Mouse (Mus musculus): ENCODE data around the gene Mrc2. TPM values are rescaled to one million over a fixed set of nuclear protein-coding genes. Genes with fewer than 3 reads are reported as not detected.

Gene Mrc2
- total RNA-seq, 1 experiment = 16.5 TPM

DNA sequence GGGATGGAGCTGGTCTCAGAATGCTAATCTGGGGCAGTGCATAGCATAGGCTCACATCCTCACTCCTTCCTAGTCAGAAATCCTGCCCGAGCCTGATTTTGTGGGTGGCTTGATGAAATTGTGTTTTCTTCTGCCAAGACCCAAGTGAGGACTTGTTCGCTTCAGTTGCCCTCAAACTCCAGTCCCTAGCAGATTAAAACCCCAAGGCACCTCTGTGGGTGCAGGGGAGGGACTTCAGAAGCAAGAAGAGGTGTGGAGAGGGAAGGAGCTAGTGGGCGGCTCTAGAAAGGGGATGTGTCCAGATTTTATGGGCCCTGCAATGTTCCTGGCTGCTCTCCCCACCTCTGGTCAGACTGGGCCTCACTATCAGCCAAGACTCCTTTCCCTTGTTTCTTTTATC lies 38.7 kb downstream of the Mrc2 start:
- no peak overlapping the region for H3K4me3 ChIP-seq (ENCODE audit: insufficient read depth in 1 of 2, low read depth in 1 of 2, low read length in 2 of 2, poor library complexity in 1 of 2, severe bottlenecking in 1 of 2)

DNA sequence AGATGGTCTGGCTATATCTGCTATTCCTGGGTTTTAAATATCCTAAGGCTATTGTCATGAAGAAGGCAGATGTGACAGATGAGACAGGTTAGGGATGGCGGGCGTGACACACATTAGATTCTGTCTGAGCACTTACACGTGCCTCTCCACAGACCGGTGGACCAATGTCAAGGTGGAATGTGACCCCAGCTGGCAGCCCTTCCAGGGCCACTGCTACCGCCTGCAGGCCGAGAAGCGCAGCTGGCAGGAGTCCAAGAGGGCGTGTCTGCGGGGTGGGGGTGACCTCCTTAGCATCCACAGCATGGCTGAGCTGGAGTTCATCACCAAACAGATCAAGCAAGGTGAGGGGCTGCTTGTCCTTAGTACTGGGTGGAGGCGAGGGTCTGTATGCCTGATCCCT lies 39.3 kb downstream of the Mrc2 start:
- no peak for DNase-seq (ENCODE audit: low read depth, low spot score)
- no peak overlapping the region for H3K9ac ChIP-seq (ENCODE audit: insufficient read depth, low read depth, low read length, poor library complexity, severe bottlenecking)
- in situ Hi-C loops (cut with MboI; ENCODE audit: low sequenced_read_pairs in 2 of 2, unreplicated experiment in 2 of 2) = no loop called here
- H3K4me3 ChIP-seq (ENCODE audit: insufficient read depth in 1 of 2, low read depth in 1 of 2, low read length in 2 of 2, poor library complexity in 1 of 2, severe bottlenecking in 1 of 2) = no peak overlapping the region
- peaks cover 0 to 4% of the 10 kb centered on the region in 2 experiments; a peak in 1 of 4 replicates for H3K4me1 ChIP-seq (ENCODE audit: control insufficient read depth in 2 of 2, insufficient read depth in 2 of 2, low read length in 2 of 2, poor library complexity in 1 of 2)
- no peak for TF ChIP-seq ZNF384 (IDR thresholded peaks at IDR 0.05; ENCODE audit: low read depth, low read length)
- H3K36me3 ChIP-seq (ENCODE audit: control insufficient read depth, insufficient read depth, low read length, poor library complexity, severe bottlenecking) = no peaks in the 10 kb centered on the region
- no peak overlapping the region for H3K27ac ChIP-seq (ENCODE audit: insufficient read depth, low read depth, low read length, poor library complexity, severe bottlenecking)
- no peaks in the 10 kb centered on the region for H3K9me3 ChIP-seq (ENCODE audit: control insufficient read depth, insufficient read depth, low read depth, low read length)

More for the DNA sequence above, 38.7 kb downstream of the Mrc2 start:
- Histone ChIP-seq H3K27ac (ENCODE audit: insufficient read depth, low read depth, low read length, poor library complexity, severe bottlenecking) (no peak overlapping the region), H3K4me1 (ENCODE audit: control insufficient read depth in 2 of 2, insufficient read depth in 2 of 2, low read length in 2 of 2, poor library complexity in 1 of 2) (peaks cover 0 to 4% of the 10 kb centered on the region in 2 experiments; a peak in 1 of 4 replicates), H3K9ac (ENCODE audit: insufficient read depth, low read depth, low read length, poor library complexity, severe bottlenecking) (no peak overlapping the region), H3K36me3 (ENCODE audit: control insufficient read depth, insufficient read depth, low read length, poor library complexity, severe bottlenecking) (no peaks in the 10 kb centered on the region), H3K9me3 (ENCODE audit: control insufficient read depth, insufficient read depth, low read depth, low read length) (no peaks in the 10 kb centered on the region)
- DNase-seq (ENCODE audit: low read depth, low spot score) = no peak
- in situ Hi-C loops (cut with MboI; ENCODE audit: low sequenced_read_pairs in 2 of 2, unreplicated experiment in 2 of 2) = no loop called here
- TF ChIP-seq ZNF384 (IDR thresholded peaks at IDR 0.05; ENCODE audit: low read depth, low read length) (no peak), CHD2 (IDR thresholded peaks at IDR 0.05; ENCODE audit: low read depth, low read length) (no peak), MAFK (IDR thresholded peaks at IDR 0.05; ENCODE audit: insufficient read depth, low read depth, low read length) (no peak), HCFC1 (IDR thresholded peaks at IDR 0.05; ENCODE audit: borderline replicate concordance, insufficient read depth, low read length) (no peak), ZC3H11A (IDR thresholded peaks at IDR 0.05; ENCODE audit: borderline replicate concordance, low read depth, low read length) (no peak)

DNA sequence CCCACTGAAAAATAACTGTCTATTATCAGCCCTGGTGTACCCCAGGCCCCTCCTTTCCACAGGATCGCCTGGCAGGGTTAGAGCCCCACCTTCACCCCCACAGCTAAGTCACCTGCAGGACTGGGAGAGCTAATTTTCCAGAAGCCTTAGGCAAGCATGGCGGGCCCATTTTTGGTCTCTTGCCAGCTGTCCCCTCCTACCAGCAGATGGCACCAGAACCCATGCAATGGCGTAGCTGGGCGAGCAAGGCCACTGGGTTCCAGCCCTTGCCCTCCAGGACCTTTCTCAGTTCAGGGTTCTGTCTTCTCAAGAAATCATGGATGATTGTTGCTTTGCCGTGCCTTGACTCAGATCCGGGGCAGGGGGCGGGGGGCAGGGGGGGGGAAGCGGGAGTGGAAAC lies 40.0 kb downstream of the Mrc2 start:
- TF ChIP-seq MAFK (IDR thresholded peaks at IDR 0.05; ENCODE audit: insufficient read depth, low read depth, low read length) (no peak), ZC3H11A (IDR thresholded peaks at IDR 0.05; ENCODE audit: borderline replicate concordance, low read depth, low read length) (peak; percentile 38; the same call in 1 of the 2 replicates), ZNF384 (IDR thresholded peaks at IDR 0.05; ENCODE audit: low read depth, low read length) (no peak)
- DNase-seq (ENCODE audit: low read depth, low spot score) = no peak
- H3K9ac ChIP-seq (ENCODE audit: insufficient read depth, low read depth, low read length, poor library complexity, severe bottlenecking) = no peak overlapping the region
- no peak overlapping the region for H3K4me3 ChIP-seq (ENCODE audit: insufficient read depth in 1 of 2, low read depth in 1 of 2, low read length in 2 of 2, poor library complexity in 1 of 2, severe bottlenecking in 1 of 2)
- no peak overlapping the region for H3K27ac ChIP-seq (ENCODE audit: insufficient read depth, low read depth, low read length, poor library complexity, severe bottlenecking)
- no peaks in the 10 kb centered on the region for H3K36me3 ChIP-seq (ENCODE audit: control insufficient read depth, insufficient read depth, low read length, poor library complexity, severe bottlenecking)
- in situ Hi-C loops (cut with MboI; ENCODE audit: low sequenced_read_pairs in 2 of 2, unreplicated experiment in 2 of 2) = no loop called here
- peaks cover 0 to 4% of the 10 kb centered on the region in 2 experiments; a peak in 1 of 4 replicates for H3K4me1 ChIP-seq (ENCODE audit: control insufficient read depth in 2 of 2, insufficient read depth in 2 of 2, low read length in 2 of 2, poor library complexity in 1 of 2)
- no peaks in the 10 kb centered on the region for H3K9me3 ChIP-seq (ENCODE audit: control insufficient read depth, insufficient read depth, low read depth, low read length)

DNA sequence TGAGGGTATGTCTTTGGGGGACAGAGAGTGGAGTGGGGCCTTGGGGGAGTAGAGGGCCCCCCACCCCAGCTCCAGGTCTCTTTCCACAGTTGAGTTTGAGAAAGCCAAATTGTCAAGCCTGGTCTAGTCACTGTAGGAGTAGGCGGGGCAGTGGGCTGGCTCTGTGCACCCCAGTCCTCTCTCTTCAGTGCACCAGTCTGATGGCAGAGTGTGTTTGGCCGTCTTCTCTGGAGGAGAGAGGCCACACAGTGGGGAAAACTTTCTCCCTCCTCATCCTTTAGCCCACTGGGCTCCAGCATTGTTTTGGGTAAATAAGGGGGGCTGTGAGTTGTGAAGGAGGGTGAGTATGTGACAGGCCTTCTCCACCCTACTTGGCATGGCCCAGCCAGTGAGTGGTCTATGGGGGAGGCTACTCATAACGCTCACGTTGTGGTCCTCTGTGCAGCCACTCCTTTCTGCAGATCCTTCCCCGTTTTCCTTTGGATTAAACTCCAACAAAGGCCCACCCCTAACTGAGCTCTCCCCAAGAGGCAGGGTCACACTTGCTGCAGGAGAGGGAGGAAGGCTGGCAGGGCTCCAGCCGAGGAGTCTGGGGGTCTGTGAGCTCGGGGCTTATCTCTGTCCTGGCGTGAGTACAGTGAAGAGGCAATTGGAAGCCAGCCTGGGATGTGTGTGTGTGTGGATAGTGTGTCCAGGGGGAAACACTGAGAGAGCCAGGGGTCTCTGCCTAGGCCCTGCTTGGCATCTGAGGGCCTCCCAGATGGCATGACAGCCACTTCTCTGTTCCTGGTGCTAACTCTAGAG lies 41.6 kb downstream of the Mrc2 start:
- in situ Hi-C loops (cut with MboI; ENCODE audit: low sequenced_read_pairs in 2 of 2, unreplicated experiment in 2 of 2) = no loop called here
- no peaks in the 10 kb centered on the region for H3K9me3 ChIP-seq (ENCODE audit: control insufficient read depth, insufficient read depth, low read depth, low read length)
- no peak overlapping the region for H3K27ac ChIP-seq (ENCODE audit: insufficient read depth, low read depth, low read length, poor library complexity, severe bottlenecking)
- peaks cover 0 to 2% of the 10 kb centered on the region in 2 experiments; a peak in 1 of 4 replicates for H3K4me1 ChIP-seq (ENCODE audit: control insufficient read depth in 2 of 2, insufficient read depth in 2 of 2, low read length in 2 of 2, poor library complexity in 1 of 2)
- DNase-seq (ENCODE audit: low read depth, low spot score) = no peak
- no peak overlapping the region for H3K9ac ChIP-seq (ENCODE audit: insufficient read depth, low read depth, low read length, poor library complexity, severe bottlenecking)
- TF ChIP-seq HCFC1 (IDR thresholded peaks at IDR 0.05; ENCODE audit: borderline replicate concordance, insufficient read depth, low read length) = no peak
- TF ChIP-seq MAFK (IDR thresholded peaks at IDR 0.05; ENCODE audit: insufficient read depth, low read depth, low read length) = no peak
- TF ChIP-seq ZNF384 (IDR thresholded peaks at IDR 0.05; ENCODE audit: low read depth, low read length) = no peak
- no peak for TF ChIP-seq ZC3H11A (IDR thresholded peaks at IDR 0.05; ENCODE audit: borderline replicate concordance, low read depth, low read length)
- no peak for TF ChIP-seq CHD2 (IDR thresholded peaks at IDR 0.05; ENCODE audit: low read depth, low read length)
- H3K4me3 ChIP-seq (ENCODE audit: insufficient read depth in 1 of 2, low read depth in 1 of 2, low read length in 2 of 2, poor library complexity in 1 of 2, severe bottlenecking in 1 of 2) = no peak overlapping the region
- H3K36me3 ChIP-seq (ENCODE audit: control insufficient read depth, insufficient read depth, low read length, poor library complexity, severe bottlenecking) = no peaks in the 10 kb centered on the region

All from ES-E14 (cell line).